Mouse (Mus musculus) adrenal gland, adult 10 weeks (tissue): ENCODE data around the gene Tmem138. TPM values are rescaled to one million over a fixed set of nuclear protein-coding genes. Genes with fewer than 3 reads are reported as not detected.

ENCODE experiments used
- polyA plus RNA-seq: library from polyadenylated mRNA; stranded (reverse); fragments of 350-450 nt; fragmentation: Illumina TruSeq; extraction: RNeasy Lipid Tissue Mini Kit (QIAGEN cat#74804); gene quantifications from one replicate; pipeline ENCODE4 v1.2.3, GENCODE M21; 2014; ENCODE audit warnings: low read depth, low replicate concordance

Tmem138 gene
- polyA plus RNA-seq, result 5.6 TPM

DNA sequence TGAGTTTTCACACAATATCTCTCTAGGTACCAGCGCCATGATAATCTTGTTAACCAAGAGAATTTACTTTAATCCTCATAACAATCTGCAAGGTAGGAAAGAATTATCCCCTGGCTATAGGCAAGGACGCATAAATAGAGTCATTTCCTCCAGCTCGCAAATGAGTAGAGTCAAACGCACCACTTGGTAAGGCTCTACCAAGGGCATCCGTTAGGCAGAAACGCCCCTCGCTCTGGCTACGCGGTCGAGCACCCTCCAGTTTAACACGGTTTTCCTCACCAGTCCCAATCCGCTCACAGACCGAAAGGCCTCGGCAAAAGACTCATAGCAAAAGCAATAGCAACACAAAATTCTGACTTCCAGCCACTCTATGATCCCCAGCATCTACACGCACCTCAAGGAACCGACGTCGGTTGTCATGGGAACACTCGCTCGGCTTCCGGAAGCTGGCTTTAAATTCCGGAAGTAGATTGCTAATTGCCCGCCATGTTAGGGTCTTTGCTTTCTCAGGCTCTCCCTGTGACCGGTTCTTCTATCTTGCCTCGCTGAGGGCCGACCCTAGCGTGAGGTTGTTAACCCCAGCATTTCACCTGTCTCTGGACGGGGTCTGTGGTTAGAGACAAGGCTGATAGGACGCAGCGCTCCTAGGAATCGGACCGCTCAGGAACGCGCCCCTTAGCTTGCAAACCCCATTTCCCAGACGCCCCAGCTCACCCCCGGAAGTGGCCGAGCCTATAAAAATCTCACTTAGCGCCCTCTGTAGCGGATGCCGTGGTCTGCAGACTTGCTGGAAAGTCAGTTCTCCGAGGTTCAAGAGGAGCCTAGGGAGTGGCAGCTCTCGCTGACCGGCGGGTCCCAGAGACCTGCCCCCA is at the start of gene Tmem138, which contains the start of gene Cyb561a3:
Gene Tmem138 (minus strand): TSS at position 673 of the 872 bp plus-strand sequence.
Gene Cyb561a3 (plus strand): TSS at position 483 of the 872 bp plus-strand sequence.

DNA sequence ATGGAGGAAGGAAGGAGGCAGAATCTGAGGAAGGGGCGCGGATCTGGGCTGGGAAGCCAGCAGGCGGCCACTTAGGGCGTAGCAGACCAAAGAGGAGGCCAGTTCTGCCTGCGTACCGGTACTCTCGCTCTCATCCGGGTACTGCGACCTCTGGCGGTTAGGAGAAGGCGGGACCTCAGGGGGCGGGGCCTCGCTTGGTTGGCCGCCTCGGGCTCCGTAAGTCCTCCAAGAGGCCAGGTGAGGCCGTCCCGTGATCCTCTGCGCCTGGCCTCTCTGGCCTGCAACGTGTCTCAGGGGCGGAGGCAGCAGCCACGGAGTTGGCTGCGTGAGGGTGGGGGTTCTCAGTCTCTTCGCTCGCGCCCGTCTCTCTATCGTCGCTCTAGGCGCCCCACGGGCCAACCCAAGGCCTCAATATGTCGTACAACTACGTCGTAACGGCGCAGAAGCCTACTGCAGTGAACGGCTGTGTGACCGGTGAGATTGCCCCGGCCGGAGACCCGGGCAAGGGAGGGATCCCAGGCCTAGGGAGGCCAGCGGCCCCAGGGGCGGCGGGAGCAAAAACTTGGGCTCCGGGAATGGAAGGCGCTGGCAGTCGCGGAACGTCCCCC is 28.2 kb upstream of the Tmem138 start, which contains the start of the genes Ddb1 and Tkfc:
Gene Ddb1 (plus strand): TSS at position 35 of the 608 bp plus-strand sequence.
Gene Tkfc (minus strand): TSS at position 362 of the 608 bp plus-strand sequence.

DNA sequence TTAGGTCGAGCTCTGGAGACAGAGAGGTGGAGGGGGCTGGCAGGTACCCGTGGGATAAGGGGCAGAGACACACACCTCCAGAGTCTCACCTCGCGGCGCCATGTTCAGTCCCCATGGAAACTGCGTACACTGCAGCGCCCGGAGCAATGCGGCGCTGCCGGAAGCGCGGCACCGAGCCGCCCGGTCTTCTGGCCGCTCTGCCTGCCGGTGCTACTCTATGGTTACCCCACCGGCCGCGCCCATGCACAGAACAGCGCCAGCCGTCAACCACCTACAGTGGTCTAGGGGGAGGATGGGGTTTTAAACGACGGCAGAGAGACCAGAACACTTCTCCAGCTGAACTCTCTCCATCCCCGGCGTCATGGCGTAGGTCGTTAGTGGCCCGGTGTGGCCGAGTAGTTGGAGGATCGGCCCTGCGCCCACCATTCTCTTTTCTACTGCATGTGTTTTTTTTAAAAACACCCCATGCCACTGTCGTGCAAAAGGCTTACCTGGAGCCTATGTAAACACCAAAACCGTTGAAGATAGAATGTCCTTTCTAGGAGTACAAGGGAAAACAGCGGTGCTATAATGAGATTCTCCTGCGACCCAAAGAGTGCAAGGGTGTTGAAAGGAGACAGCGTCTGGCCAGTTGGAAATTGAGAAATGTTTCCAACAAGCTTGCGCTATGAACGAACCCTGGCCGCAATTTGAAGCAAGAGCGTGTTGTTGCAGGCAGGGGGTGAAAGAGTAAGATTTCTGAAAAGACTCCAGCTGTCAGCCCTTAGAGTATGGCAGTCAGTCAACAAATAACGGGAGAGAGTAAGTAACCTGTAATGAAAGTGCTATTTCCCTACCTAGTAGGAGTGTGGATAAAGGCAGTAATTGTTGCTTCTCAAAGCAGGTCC is 21.3 kb downstream of the Tmem138 start, which contains the start of gene Tmem216:
Gene Tmem216 (minus strand): TSS at position 615 of the 887 bp plus-strand sequence.

GRCm38 (mm10) chr19:10525910-10526309 is 51.3 kb downstream of the Tmem138 start, which contains the start of gene Sdhaf2:
Gene Sdhaf2 (minus strand): TSS chr19:10526142.

GRCm38 (mm10) chr19:10525106-10525901 is 51.9 kb downstream of the Tmem138 start, which contains the start of gene Cpsf7:
Gene Cpsf7 (plus strand): TSS chr19:10525266.

Other genes with a start within 250 kb of the Tmem138 start
- 7.2 TPM for gene Syt7, start 188.3 kb downstream of the Tmem138 start, polyA plus RNA-seq
- 0.35 TPM for gene Lrrc10b, start 119.9 kb downstream of the Tmem138 start, polyA plus RNA-seq
- gene Ppp1r32, start 94.4 kb downstream of the Tmem138 start, polyA plus RNA-seq, result not detected
- gene Cpsf7, start 52.1 kb downstream of the Tmem138 start, polyA plus RNA-seq, result 61.8 TPM
- 105 TPM for gene Sdhaf2, start 51.2 kb downstream of the Tmem138 start, polyA plus RNA-seq
- 6.6 TPM for gene Tmem216, start 21.1 kb downstream of the Tmem138 start, polyA plus RNA-seq
- gene Cyb561a3, start 190 bp downstream of the Tmem138 start, polyA plus RNA-seq, result 3.1 TPM
- 103 TPM for gene Ddb1, start 28.0 kb upstream of the Tmem138 start, polyA plus RNA-seq
- 3.4 TPM for gene Tkfc, start 28.3 kb upstream of the Tmem138 start, polyA plus RNA-seq
- not detected for gene Vwce, start 56.9 kb upstream of the Tmem138 start, polyA plus RNA-seq
- gene Pga5, start 100.7 kb upstream of the Tmem138 start, polyA plus RNA-seq, result not detected
- 3.1 TPM for gene Vps37c, start 111.4 kb upstream of the Tmem138 start, polyA plus RNA-seq
- gene Cd5, start 161.6 kb upstream of the Tmem138 start, polyA plus RNA-seq, result not detected